Mouse (Mus musculus) CH12.LX (cell line): Measurements from ENCODE around the gene Tfap2e. TPM values are rescaled to one million over a fixed set of nuclear protein-coding genes. Genes with fewer than 3 reads are reported as not detected.

Experiments
- DNase-seq: peaks from one replicate; pipeline ENCODE4 v3.0.0-alpha.2; 2013; ENCODE audit errors: extremely low read depth
- H3K27ac ChIP-seq: 2 replicates; pipeline ENCODE4 v1.5.1; 2012; ENCODE audit warnings: low read depth, mild to moderate bottlenecking, control low read depth, moderate library complexity; ENCODE audit not compliant: insufficient read depth
- H3K27me3 ChIP-seq: replicated peaks from 2 replicates; pipeline ENCODE3; 2012; ENCODE audit warnings: inconsistent platforms
- H3K36me3 ChIP-seq, 2 experiments: replicated peaks in 1 of 2; 2 replicates each; pipeline versions ENCODE3 to v1.6.1; 2012; ENCODE audit warnings: inconsistent platforms in 1 of 2, low read length in 1 of 2, mild to moderate bottlenecking in 1 of 2, mixed read lengths in 1 of 2, moderate library complexity in 1 of 2; ENCODE audit not compliant: control insufficient read depth in 1 of 2, insufficient read depth in 1 of 2
- H3K4me1 ChIP-seq, 2 experiments: 2 replicates each; pipeline ENCODE4 v1.6.1; 2012; ENCODE audit warnings: inconsistent platforms in 1 of 2, moderate library complexity in 1 of 2; ENCODE audit not compliant: insufficient read depth in 2 of 2, control insufficient read depth in 1 of 2
- H3K4me2 ChIP-seq: 2 replicates; pipeline ENCODE4 v1.6.1; 2012; ENCODE audit warnings: low read depth, mild to moderate bottlenecking, control low read depth; ENCODE audit not compliant: poor library complexity, insufficient read depth, severe bottlenecking
- H3K4me3 ChIP-seq, 3 experiments: fragments of 150-350 bp in 1 of 3; sonication (generic) in 1 of 3; replicated peaks in 1 of 3; 2 replicates each; pipeline versions ENCODE3 to v1.5.1; 2011 to 2012; ENCODE audit warnings: low read depth in 2 of 3, low read length in 2 of 3, mild to moderate bottlenecking in 2 of 3, moderate library complexity in 2 of 3, control low read depth in 1 of 3, improper control_type of control experiment in 1 of 3, inconsistent platforms in 1 of 3, mixed read lengths in 1 of 3; ENCODE audit not compliant: poor library complexity in 1 of 3
- H3K79me2 ChIP-seq: replicated peaks from 2 replicates; pipeline ENCODE4 v1.6.1; 2012; ENCODE audit warnings: mild to moderate bottlenecking, moderate library complexity; ENCODE audit not compliant: control insufficient read depth, poor library complexity, insufficient read depth, severe bottlenecking; ENCODE audit errors: extremely low read depth
- H3K9ac ChIP-seq: 2 replicates; pipeline ENCODE4 v1.6.1; 2012; ENCODE audit warnings: low read depth, mild to moderate bottlenecking, control low read depth, moderate library complexity; ENCODE audit not compliant: insufficient read depth
- H3K9me3 ChIP-seq: replicated peaks from 2 replicates; pipeline ENCODE3; 2012; ENCODE audit warnings: low read length, inconsistent platforms, mixed read lengths
- CHD2 ChIP-seq: IDR thresholded peaks from 2 replicates; pipeline ENCODE4 v1.6.1; 2011; ENCODE audit warnings: low read length, improper control_type of control experiment
- CTCF ChIP-seq, 2 experiments: IDR thresholded peaks in 1 of 2; conservative IDR thresholded peaks in 1 of 2; 2 replicates each; pipeline ENCODE4 v1.5.1; 2011 to 2012; ENCODE audit warnings: low read depth in 2 of 2, low read length in 2 of 2, improper control_type of control experiment in 1 of 2, inconsistent platforms in 1 of 2, mild to moderate bottlenecking in 1 of 2, moderate library complexity in 1 of 2
- ELF1 ChIP-seq: IDR thresholded peaks from 2 replicates; pipeline ENCODE4 v1.6.1; 2014; ENCODE audit warnings: low read depth, mild to moderate bottlenecking, inconsistent platforms, low read length, improper control_type of control experiment
- EP300 ChIP-seq: IDR thresholded peaks from 2 replicates; pipeline ENCODE4 v1.6.1; 2011; ENCODE audit warnings: low read length, improper control_type of control experiment
- ETS1 ChIP-seq: conservative IDR thresholded peaks from 2 replicates; pipeline ENCODE4 v1.6.1; 2012; ENCODE audit warnings: low read depth, mild to moderate bottlenecking, inconsistent platforms, low read length, improper control_type of control experiment, moderate library complexity
- GABPA ChIP-seq: IDR thresholded peaks from 2 replicates; pipeline ENCODE4 v1.6.1; 2012; ENCODE audit warnings: low read depth, low read length, improper control_type of control experiment, inconsistent platforms; ENCODE audit not compliant: insufficient replicate concordance
- KAT2A ChIP-seq: IDR thresholded peaks from 2 replicates; pipeline ENCODE4 v1.6.1; 2012; ENCODE audit warnings: low read length, improper control_type of control experiment, inconsistent platforms; ENCODE audit not compliant: insufficient replicate concordance
- MAX ChIP-seq: IDR thresholded peaks from 2 replicates; pipeline ENCODE4 v1.6.1; 2011; ENCODE audit warnings: low read length, improper control_type of control experiment
- MXI1 ChIP-seq: IDR thresholded peaks from 2 replicates; pipeline ENCODE4 v1.6.1; 2011; ENCODE audit warnings: mild to moderate bottlenecking, low read depth, low read length, improper control_type of control experiment
- POLR2A ChIP-seq: IDR thresholded peaks from 2 replicates; pipeline ENCODE4 v1.6.1; 2011; ENCODE audit warnings: low read depth, mild to moderate bottlenecking, improper control_type of control experiment, low read length
- SIN3A ChIP-seq: IDR thresholded peaks from 2 replicates; pipeline ENCODE4 v1.6.1; 2012; ENCODE audit warnings: low read length, improper control_type of control experiment, inconsistent platforms
- SMC3 ChIP-seq: IDR thresholded peaks from 2 replicates; pipeline ENCODE4 v1.6.1; 2011; ENCODE audit warnings: low read depth, low read length, improper control_type of control experiment
- USF2 ChIP-seq: conservative IDR thresholded peaks from 2 replicates; pipeline ENCODE4 v1.6.1; 2011; ENCODE audit warnings: low read depth, low read length, improper control_type of control experiment
- ZKSCAN1 ChIP-seq: IDR thresholded peaks from 2 replicates; pipeline ENCODE4 v1.6.1; 2012; ENCODE audit warnings: low read depth, inconsistent platforms, low read length, improper control_type of control experiment, borderline replicate concordance
- ZMIZ1 ChIP-seq: IDR thresholded peaks from 2 replicates; pipeline ENCODE4 v1.6.1; 2012; ENCODE audit warnings: low read depth, mild to moderate bottlenecking, inconsistent platforms, low read length, improper control_type of control experiment
- ZNF384 ChIP-seq: IDR thresholded peaks from 2 replicates; pipeline ENCODE4 v1.6.1; 2012; ENCODE audit warnings: low read depth, low read length, improper control_type of control experiment, inconsistent platforms
- dilution Hi-C: fragments of 300-500 bp; cut with MboI; formaldehyde crosslinking; loops from 2 replicates; pipeline ENCODE4 v1.14.3; 2020; ENCODE audit warnings: low sequenced_read_pairs; ENCODE audit not compliant: extremely low pct_unique_long_range_greater_than_20kb, extremely low pct_ligation_motif_present
- in situ Hi-C: fragments of 300-500 bp; cut with MboI; formaldehyde crosslinking; loops from 3 replicates; pipeline ENCODE4 v1.14.3; 2019; ENCODE audit warnings: low sequenced_read_pairs, low pct_ligation_motif_present, low pct_unique_long_range_greater_than_20kb, mixed read lengths
- polyA plus RNA-seq: library from polyadenylated mRNA; unstranded; fragments of >175 nt; gene quantifications from 2 replicates; pipeline ENCODE4 v1.2.1, GENCODE M21; 2012; ENCODE audit warnings: low read depth; ENCODE audit not compliant: insufficient read length
- total RNA-seq, 2 experiments: library from RNA; depleted of rRNA; stranded (reverse); fragments of 300-350 nt in 1 of 2; fragments of >200 nt in 1 of 2; gene quantifications; 2 replicates each; pipeline ENCODE4 v1.2.3; 2012 to 2014

The Tfap2e gene
- total and polyA plus RNA-seq, 3 experiments, result not detected

GRCm38 (mm10) chr4:126781871-126782270 lies 45.8 kb upstream of the Tfap2e start:
- no peaks in the 10 kb centered on the region for H3K4me1 ChIP-seq
- dilution Hi-C loops, result no loop called here
- no peak overlapping the region for H3K4me3 ChIP-seq
- H3K36me3 ChIP-seq, result peaks cover 0 to 27% of the 10 kb centered on the region in 2 experiments
- no peaks in the 10 kb centered on the region for H3K79me2 ChIP-seq
- no peaks in the 10 kb centered on the region for H3K27me3 ChIP-seq
- in situ Hi-C loops, result no loop called here
- TF ChIP-seq ETS1 (no peak), MXI1 (no peak)
- DNase-seq, result no peak
- H3K27ac ChIP-seq, result no peak overlapping the region
- no peak overlapping the region for H3K4me2 ChIP-seq
- H3K9ac ChIP-seq, result no peak overlapping the region
- no peaks in the 10 kb centered on the region for H3K9me3 ChIP-seq

GRCm38 (mm10) chr4:126779826-126780775 lies 44.1 kb upstream of the Tfap2e start:
- H3K4me3 ChIP-seq, result no peak overlapping the region
- no peaks in the 10 kb centered on the region for H3K79me2 ChIP-seq
- TF ChIP-seq ZKSCAN1, result no peak
- no peak for TF ChIP-seq ELF1
- TF ChIP-seq GABPA, result no peak
- no peak for TF ChIP-seq SMC3
- TF ChIP-seq CTCF (conservative IDR thresholded peaks at IDR 0.05 in 1 of 2, IDR thresholded peaks at IDR 0.05 in 1 of 2; ENCODE audit: low read depth in 2 of 2, low read length in 2 of 2), result no peak
- no peak for DNase-seq
- no peaks in the 10 kb centered on the region for H3K9me3 ChIP-seq
- H3K27me3 ChIP-seq, result no peaks in the 10 kb centered on the region
- H3K27ac ChIP-seq, result no peak overlapping the region
- H3K9ac ChIP-seq, result no peak overlapping the region
- H3K36me3 ChIP-seq, result peaks cover 0 to 33% of the 10 kb centered on the region in 2 experiments
- no peaks in the 10 kb centered on the region for H3K4me1 ChIP-seq
- no peak overlapping the region for H3K4me2 ChIP-seq
- in situ Hi-C loops (no loop called here), dilution Hi-C loops (no loop called here)

- dilution Hi-C loops, result no loop called here
- no peak for TF ChIP-seq MAX
- no peak for TF ChIP-seq CHD2
- TF ChIP-seq MXI1, result no peak
- no peak for TF ChIP-seq EP300
- no peak for TF ChIP-seq POLR2A
- TF ChIP-seq SIN3A, result no peak
- TF ChIP-seq ZMIZ1, result no peak
- no peak for TF ChIP-seq USF2
- no peak for TF ChIP-seq KAT2A
- no peak for TF ChIP-seq ZNF384
- Histone ChIP-seq H3K36me3 (peaks cover 0 to 35% of the 10 kb centered on the region in 2 experiments), H3K27me3 (no peaks in the 10 kb centered on the region), H3K4me2 (no peak overlapping the region), H3K9me3 (no peaks in the 10 kb centered on the region), H3K27ac (no peak overlapping the region), H3K4me1 (no peaks in the 10 kb centered on the region), H3K4me3 (no peak overlapping the region), H3K79me2 (no peaks in the 10 kb centered on the region), H3K9ac (no peak overlapping the region)
- no peak for DNase-seq
- in situ Hi-C loops, result no loop called here
Observed at GRCm38 (mm10) chr4:126779148-126779581, 43.1 kb upstream of the Tfap2e start.
